Mouse (Mus musculus): Measurements from ENCODE around the gene Sgk2.

The Sgk2 gene

GRCm38 (mm10) chr2:162987218-162987617 lies at the start of gene Sgk2:
Sgk2 (plus strand) TSS chr2:162987330.
- DNase-seq (ENCODE audit: low read depth, low spot score): no peak

GRCm38 (mm10) chr2:162939562-162939961 lies 47.6 kb upstream of the Sgk2 start:
- DNase-seq (ENCODE audit: low read depth, low spot score): no peak

GRCm38 (mm10) chr2:162943148-162943846 lies 43.8 kb upstream of the Sgk2 start, which contains the start of gene L3mbtl1:
L3mbtl1 (plus strand) TSS chr2:162943472.
- DNase-seq (ENCODE audit: low read depth, low spot score): peak; percentile 18

DNA sequence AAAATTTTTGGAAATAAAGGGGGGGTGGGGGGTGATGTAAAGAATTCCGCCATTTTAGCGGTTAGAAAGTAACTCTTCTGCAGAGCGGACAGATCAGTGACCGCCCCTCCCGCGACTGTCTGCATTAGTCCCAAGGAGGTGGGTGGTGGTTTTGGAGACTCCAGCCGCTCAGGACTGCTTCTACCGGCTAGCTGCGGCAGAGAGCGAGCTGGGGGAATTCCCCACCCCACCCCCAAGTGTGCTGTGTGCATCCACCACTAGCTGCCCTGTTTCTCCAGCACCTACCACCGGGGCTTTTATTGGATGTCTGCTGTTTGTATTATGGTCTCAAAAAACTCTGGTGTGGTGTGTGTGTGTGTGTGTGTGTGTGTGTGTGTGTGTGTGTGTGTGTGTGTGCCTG lies 43.2 kb upstream of the Sgk2 start:
- no peak for DNase-seq (ENCODE audit: low read depth, low spot score)

DNA sequence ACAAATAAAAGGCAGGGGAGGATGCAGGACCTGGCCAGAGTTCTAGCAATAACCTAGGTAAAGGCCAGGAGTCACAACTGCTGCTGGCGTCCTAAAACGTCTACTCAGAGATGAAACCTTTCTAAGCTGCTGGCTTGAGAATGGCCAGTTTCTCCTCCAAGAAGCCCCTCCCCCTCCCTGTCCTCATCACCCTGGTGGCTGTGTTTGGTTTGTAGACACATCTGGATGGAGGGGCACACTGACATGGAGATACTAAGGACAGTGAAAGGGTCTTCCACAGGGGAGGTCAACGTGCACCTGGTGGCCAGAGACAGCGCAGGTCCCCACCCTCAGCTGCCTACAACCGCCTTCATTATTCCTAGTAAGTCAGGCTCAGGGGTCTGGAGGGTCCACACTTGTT lies 40.2 kb upstream of the Sgk2 start:
- DNase-seq (ENCODE audit: low read depth, low spot score): no peak

GRCm38 (mm10) chr2:162947736-162948135 lies 39.4 kb upstream of the Sgk2 start:
- no peak for DNase-seq (ENCODE audit: low read depth, low spot score)

DNA sequence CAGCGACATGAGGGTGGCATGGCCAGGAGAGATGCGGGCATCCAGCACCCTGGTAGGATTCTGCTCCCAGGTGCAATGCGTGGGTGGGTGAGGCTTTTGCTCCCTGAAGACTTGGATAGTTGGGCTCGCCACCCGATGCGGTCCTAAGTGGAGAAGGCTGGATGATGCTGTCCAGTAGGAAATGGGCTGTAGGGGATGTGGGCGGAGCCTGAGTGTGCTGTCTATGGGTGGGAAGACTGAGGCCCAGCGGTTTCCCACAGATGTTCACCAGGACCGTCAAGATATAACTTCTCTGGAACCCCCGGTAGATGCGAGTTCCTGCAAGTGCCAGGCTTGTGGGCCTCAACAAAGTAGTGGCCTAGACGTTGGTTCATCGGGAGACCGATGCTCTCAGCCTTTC lies 38.9 kb upstream of the Sgk2 start:
- no peak for DNase-seq (ENCODE audit: low read depth, low spot score)

DNA sequence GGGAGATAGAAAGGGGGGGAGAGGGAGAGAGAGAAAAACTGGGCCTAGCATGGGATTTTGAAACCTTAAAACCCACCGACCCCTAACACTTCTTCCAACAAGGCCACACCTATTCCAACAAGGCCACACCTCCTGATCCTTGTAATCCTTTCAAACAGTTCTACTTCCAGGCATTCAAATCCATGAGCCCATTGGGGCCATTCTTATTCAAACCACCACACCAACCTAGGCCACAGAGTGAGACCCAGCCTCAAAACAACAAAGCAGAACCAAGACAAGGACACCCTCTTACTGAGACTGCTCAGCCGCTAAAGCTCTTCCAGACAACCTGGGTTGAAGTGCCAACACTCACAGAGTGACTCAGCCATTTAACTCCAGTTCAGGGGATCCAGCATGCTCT lies 36.4 kb upstream of the Sgk2 start:
- DNase-seq (ENCODE audit: low read depth, low spot score): no peak

GRCm38 (mm10) chr2:162956843-162957242 lies 30.3 kb upstream of the Sgk2 start:
- DNase-seq (ENCODE audit: low read depth, low spot score): no peak

GRCm38 (mm10) chr2:162961321-162961720 lies 25.8 kb upstream of the Sgk2 start:
- no peak for DNase-seq (ENCODE audit: low read depth, low spot score)

- DNase-seq (ENCODE audit: low read depth, low spot score): no peak
These were observed 20.4 kb upstream of the Sgk2 start for GRCm38 (mm10) chr2:162966734-162967133.

DNA sequence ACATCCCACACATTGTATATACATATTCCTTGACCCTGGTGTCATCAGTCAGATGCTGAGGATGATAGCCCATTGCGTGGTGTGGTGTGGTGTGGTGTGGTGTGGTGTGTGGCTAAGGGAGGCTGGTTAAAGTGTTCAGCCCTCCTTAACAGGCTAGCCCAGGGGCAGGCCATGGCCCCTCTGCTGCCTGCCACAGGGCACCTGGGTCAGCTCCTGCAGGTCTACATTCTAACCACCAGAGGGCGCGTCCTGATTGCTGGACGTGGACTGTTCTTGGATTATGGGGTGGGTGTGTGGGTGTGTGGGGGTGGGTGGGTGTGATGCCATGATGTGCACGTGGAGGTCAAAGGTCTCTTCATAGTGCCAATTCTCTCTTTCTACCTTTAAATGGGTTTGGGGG lies 18.8 kb upstream of the Sgk2 start:
- peak; percentile 56 for DNase-seq (ENCODE audit: low read depth, low spot score)

DNA sequence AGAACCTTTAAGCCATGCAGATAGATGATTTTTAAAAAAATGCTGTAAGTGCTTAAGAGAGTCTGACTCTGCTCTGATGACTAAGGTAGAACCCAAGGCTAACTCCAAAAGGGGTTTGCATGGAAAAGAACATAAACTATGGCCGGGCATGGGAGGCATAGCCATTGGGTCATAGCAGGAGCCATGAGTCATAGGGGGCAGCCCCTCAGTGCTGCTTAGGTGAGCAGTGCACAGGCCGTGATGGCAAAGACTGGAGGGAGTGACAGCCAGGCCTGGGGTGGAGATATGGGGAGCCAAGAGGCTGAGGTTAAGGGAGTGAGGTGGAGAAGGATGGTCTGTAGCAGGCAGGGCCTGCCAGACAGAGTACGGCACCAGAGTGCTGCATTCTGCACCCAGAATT lies 18.0 kb upstream of the Sgk2 start:
- no peak for DNase-seq (ENCODE audit: low read depth, low spot score)

DNA sequence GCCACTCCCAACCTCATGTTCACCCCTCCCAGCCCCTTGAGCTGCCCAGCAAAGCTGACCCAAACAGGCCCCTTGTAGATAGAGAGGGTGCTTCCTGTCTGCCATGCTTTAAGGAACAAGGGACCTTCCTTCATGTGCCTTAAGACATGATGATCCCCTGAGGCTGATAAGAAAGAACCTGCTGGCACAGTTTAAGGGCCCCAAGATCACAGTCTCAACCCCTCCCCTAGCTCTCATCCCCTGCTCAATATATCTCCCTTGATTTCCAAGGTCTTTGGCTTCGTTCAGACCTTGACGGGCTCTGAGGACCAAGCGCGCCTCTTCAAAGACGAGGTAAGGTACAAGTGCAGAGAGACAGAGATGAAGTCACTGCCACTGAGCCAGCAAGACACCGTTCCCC lies 16.2 kb upstream of the Sgk2 start:
- no peak for DNase-seq (ENCODE audit: low read depth, low spot score)

GRCm38 (mm10) chr2:162972752-162973151 lies 14.4 kb upstream of the Sgk2 start:
- peak; percentile 36 for DNase-seq (ENCODE audit: low read depth, low spot score)

DNA sequence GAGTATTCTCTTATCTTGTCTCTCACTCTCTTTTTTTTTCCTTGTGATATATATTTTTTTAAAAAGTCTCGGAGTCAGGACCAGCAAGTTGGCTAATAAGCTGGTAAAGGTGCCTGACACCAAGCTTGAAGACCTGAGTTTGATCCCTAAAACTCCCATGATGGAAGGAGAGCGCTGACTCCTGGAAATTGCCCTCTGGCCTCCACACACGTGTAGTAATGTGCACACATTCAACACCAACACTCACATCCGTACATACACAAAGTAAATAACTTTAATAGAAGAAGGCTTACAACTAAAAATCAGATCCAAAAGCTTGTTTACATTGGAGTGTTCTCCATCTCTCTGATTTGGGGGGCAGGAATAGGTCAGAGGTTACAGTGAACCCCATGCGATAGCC lies 13.9 kb upstream of the Sgk2 start:
- no peak for DNase-seq (ENCODE audit: low read depth, low spot score)

DNA sequence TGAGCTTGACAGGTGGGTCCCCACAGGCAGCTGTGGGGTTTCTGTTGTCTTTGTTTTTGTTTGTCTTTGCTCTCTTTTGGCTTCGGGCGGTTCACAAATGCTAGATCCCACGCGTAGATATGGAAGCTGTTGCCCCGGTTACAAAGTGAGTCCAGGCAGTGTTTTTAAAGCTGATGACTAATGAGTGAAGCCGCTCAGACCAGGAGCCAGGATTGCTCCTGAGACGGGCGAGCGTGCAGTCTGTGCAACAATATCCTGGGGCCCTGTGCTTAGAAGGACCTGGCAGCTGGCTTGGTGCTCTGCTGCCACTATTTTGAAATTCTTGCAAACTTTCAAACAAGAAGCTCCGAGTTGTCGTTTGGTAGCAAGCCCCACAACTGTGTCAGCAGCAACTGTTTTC lies 13.5 kb upstream of the Sgk2 start:
- DNase-seq (ENCODE audit: low read depth, low spot score): no peak

DNA sequence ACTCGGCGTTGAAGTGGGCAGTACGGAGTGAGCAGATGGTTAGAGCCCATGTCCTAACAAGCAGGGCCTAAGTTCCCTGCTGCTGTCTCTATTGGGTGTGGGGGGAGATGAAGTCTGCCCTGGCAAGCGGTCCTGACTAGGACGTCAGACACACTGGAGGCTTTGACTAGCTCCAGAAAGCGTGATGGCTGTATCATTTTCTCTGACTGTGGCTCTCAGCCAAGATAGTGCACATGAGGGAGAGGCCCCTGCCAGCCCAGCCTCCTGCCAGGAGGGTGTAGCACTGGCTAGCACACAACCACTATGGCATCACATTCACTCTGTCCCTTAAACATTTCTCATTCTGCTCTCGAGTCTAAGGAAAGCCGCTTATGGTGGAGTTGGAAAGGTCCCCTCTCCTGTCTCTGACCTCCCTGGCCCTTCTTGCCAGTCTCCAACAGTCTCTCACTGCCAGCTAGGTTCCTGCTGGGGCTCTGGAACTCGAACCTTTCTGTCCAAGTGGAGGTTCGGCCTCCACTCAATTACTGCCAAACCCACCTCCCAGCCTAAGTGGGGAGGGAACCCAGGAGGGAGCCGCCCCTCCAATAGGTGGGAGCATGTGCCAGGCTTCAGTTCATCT lies 11.9 kb upstream of the Sgk2 start:
- DNase-seq (ENCODE audit: low read depth, low spot score): no peak

GRCm38 (mm10) chr2:162976001-162976400 lies 11.1 kb upstream of the Sgk2 start:
- DNase-seq (ENCODE audit: low read depth, low spot score): no peak

- no peak for DNase-seq (ENCODE audit: low read depth, low spot score)
These were observed 2.7 kb upstream of the Sgk2 start for GRCm38 (mm10) chr2:162984381-162984780.

- DNase-seq (ENCODE audit: low read depth, low spot score): no peak
These were observed 1.2 kb upstream of the Sgk2 start for GRCm38 (mm10) chr2:162985923-162986322.

GRCm38 (mm10) chr2:162986764-162987163 lies 366 bp upstream of the Sgk2 start:
- no peak for DNase-seq (ENCODE audit: low read depth, low spot score)

- no peak for DNase-seq (ENCODE audit: low read depth, low spot score)
These were observed 1.1 kb downstream of the Sgk2 start for GRCm38 (mm10) chr2:162988235-162988634.
